Mouse (Mus musculus): ENCODE results near the gene Tmtc1.

Gene Tmtc1

GRCm38 (mm10) chr6:148421577-148421976 is 22.6 kb downstream of the Tmtc1 start:
- DNase-seq (ENCODE audit: low read depth, low spot score), result no peak

DNA sequence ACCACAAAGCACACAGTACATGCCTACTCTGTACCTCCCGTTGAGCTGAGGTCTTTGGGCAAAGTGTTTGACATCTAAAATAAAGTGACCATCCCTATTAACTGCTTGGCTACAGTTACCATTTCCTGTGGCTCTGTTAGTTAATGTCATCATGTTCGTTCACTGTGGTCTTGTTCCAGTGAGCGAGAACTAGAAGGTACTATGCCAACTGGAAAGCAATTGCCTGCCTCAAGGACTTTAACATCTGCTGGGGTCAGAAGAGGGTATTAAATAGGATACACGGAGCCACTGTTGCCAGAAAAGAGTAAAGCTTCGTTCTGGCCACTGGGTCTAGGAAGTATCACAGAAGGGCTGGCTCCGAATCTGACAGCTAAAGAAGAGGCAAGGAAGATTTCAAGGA is 23.8 kb downstream of the Tmtc1 start:
- DNase-seq (ENCODE audit: low read depth, low spot score), result no peak

DNA sequence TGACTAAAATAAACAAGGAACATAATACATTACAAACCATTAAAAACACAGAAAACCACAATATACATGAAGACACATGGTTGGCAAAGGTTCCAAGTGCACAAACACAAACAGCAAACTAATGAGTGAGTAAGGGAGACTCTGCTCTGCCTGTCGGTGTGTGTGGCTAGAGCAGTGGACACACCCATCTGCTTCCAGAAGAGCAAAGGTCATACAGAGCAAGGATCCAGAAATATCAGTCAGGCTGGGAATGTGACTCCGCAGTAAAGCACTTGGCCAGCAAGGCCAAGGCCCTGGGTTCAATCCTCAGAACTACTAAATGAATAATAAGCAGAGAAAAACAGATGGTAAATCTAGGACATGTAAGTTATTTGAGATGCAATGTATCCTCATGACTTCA is 27.6 kb downstream of the Tmtc1 start:
- DNase-seq (ENCODE audit: low read depth, low spot score), result no peak

- DNase-seq (ENCODE audit: low read depth, low spot score), result peak; percentile 51
These were observed 30.6 kb downstream of the Tmtc1 start for GRCm38 (mm10) chr6:148413638-148414037.

DNA sequence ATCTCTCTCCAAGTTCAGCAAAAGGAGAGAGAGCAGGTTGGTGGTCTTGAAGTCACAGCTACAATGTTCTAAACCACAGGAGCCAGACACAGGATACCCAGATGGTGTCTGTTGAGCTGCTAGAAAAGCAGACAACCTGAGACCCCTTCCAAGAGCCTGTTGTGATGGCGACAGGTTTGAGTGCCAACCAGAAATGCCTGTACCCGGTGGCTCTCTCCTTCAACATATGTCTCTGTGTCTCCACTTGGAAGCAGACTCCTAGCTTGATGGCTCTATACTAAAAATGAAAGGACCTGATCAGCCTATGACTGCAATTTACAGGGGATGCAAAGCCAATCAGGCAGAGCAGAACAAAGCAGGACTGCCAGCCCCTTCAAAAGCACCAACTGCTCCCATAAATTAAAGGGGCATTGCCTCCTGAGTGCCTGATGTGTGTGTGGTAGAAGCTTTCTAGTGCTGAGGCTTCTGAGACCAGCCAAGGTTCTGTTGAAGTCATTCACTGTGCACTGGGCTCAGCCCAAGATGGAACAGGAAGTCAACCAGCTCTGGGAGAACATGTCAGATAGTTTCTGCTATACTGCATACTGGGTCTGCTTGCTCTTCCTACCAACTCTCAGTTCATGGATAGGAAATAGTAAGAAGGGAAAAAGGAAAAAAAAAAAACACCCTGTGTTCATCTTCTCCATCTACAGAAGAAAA is 37.2 kb downstream of the Tmtc1 start:
- no peak for DNase-seq (ENCODE audit: low read depth, low spot score)

- DNase-seq (ENCODE audit: low read depth, low spot score), result peak; percentile 34
These were observed 38.6 kb downstream of the Tmtc1 start for GRCm38 (mm10) chr6:148405599-148405998.

DNA sequence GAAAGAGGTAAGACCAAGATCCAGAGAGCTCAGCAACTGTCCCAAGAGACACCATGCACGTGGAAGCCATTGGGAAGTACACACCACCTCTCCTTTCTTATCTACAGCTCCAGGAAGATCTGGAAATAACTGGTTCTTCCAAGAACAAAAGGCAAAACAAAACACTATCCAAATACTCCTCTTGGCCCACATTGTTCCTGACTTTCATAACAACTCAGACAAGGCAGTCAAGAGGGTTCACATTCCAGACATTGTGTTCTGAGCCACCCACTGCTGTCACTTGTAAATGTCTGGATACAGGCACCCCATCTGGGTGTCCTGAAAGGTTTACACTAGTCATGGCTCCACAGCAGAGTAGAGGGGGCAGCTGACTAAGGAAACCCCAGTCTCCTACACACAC is 39.7 kb downstream of the Tmtc1 start:
- DNase-seq (ENCODE audit: low read depth, low spot score), result no peak

- DNase-seq (ENCODE audit: low read depth, low spot score), result no peak
These were observed 40.4 kb downstream of the Tmtc1 start for GRCm38 (mm10) chr6:148403761-148404160.

GRCm38 (mm10) chr6:148401031-148401430 is 43.2 kb downstream of the Tmtc1 start:
- DNase-seq (ENCODE audit: low read depth, low spot score), result no peak

DNA sequence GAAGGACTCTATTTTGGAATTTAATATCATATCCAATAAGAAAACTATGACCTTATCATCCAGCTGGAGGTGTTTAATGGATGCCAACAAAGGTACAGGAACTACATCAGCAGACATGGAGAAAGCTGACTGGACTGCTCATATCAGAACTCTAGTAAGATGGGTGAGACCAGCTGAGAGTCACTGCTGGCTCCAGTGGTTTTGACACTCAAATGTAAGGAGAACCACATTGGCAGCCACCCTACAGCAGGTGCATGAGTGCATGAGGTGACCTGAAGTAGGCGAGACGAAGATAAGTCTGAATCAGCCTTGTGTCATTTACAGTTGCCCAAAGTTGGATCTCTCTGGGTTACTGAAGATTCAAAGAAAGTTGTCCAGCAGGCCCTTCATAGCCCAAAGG is 44.6 kb downstream of the Tmtc1 start:
- DNase-seq (ENCODE audit: low read depth, low spot score), result no peak

DNA sequence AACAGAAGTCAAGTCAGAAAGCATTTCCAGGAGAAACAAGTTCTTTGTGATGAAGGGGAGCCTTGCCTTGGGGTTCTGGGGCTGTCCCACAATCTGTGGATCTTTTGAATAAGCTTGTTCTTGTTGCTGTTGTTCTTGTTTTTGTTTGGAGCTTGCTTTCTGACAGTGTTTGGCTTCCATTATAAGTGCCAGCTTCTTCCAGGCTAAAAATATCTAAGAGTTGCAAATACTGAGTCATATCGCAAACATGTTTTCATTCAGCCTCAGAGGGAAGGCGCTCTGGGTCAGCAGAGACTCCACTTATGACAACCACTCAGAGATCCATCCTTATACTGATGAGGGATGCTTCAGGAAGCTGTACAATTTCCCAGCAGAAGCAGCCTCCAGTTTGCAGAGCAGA is 45.3 kb downstream of the Tmtc1 start:
- DNase-seq (ENCODE audit: low read depth, low spot score), result no peak

GRCm38 (mm10) chr6:148397270-148397669 is 46.9 kb downstream of the Tmtc1 start:
- DNase-seq (ENCODE audit: low read depth, low spot score), result no peak

- DNase-seq (ENCODE audit: low read depth, low spot score), result peak; percentile 50
These were observed 48.9 kb downstream of the Tmtc1 start for GRCm38 (mm10) chr6:148395272-148395671.

GRCm38 (mm10) chr6:148394294-148394693 is 49.9 kb downstream of the Tmtc1 start:
- DNase-seq (ENCODE audit: low read depth, low spot score), result no peak

DNA sequence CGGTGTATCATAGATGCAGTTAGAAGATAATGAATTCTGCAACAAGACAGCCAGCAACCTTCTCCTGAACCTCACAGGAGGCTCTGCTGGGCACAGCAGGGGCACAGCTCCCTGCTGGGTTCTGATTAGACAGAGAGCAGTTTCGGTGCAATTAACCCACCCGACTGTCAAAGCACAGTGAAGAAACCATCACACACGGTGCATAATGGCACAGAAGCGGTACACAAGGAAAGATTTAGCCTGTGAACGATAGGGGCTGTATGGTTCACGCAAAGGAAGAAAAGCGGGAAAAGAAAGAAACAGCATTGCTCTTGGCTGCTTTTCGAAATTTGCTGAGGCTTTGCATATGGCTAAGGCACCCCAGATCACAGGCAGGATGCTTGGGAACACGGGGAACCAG is 52.0 kb downstream of the Tmtc1 start:
- DNase-seq (ENCODE audit: low read depth, low spot score), result no peak

- no peak for DNase-seq (ENCODE audit: low read depth, low spot score)
These were observed 52.9 kb downstream of the Tmtc1 start for GRCm38 (mm10) chr6:148391286-148391685.

DNA sequence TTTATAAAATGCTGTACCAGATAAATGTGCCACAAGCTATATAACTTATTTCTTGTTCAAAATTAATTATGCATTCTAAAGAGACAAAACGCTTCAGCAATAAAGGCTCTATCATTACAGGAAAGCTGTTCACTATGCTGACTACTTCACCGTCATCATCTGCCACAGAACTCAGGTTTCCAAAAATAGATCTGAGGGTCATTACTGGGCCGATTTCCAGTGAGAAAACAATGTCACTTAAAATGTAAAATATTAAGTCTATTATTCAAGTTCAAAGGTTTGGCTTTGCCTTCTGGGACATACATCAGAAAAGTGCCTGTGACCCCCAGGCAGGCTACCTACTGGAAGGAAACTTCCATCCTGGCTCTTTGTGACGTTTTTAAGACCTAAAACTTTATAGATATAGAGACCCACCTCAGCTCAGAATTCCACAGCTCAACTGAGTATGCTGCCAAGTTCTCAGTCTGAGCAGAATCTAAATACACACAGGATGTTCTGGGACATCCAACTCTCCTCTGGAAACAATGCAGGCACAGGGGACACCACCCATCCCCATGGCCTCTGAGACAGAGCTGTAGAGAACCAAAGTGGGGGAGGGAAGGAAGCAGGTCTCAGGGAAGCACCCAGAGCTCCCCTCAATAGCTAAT is 53.4 kb downstream of the Tmtc1 start:
- DNase-seq (ENCODE audit: low read depth, low spot score), result no peak

DNA sequence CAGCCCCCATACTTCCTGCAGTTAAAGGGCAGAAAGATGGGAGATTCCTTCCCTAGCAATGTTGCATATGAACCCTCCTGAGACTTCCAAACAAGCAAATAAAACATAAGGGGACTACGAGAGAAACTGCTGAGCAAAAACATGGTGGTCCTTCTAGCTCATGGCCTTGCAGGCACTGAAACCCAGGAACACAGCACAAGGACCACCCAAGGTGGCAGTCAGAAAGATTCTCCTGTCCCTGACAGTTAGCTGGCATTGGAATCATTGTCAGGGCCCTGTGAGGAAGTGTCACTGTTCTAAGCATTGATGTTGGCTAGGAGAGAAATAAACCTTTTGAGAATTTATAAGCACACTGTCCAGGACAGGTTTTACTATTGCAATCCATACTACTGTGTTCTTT is 56.2 kb downstream of the Tmtc1 start:
- no peak for DNase-seq (ENCODE audit: low read depth, low spot score)

GRCm38 (mm10) chr6:148384111-148384895 is 59.9 kb downstream of the Tmtc1 start:
- no peak for DNase-seq (ENCODE audit: low read depth, low spot score)

DNA sequence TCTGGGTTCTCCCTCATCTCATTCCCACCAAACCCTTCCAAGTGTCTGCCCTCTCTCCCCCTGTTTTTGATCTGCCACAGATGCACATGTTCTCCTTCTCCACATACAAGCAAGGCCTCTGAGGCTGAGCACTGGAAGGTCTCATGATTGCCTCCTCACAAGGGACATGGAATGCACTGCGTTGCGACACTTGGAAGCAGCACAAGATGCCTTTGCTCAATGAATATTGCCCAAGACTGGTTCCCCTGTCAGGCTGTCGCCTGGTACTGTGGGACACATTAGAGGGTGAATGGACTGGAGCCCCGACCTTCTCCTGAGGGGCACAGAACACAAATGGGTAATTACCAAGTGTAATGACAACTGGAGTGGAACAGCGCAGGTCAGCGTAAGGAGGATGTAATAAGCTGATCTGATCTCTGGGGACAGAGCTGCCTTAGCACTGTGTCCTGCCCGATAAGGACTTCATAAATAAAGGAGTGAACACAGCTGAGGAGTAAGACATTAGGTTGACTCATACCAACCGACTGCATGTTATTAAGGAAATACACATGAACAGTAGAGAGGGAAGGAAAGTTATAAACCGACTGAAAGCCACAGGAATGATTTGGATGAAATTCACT is 62.9 kb downstream of the Tmtc1 start:
- DNase-seq (ENCODE audit: low read depth, low spot score), result no peak

- DNase-seq (ENCODE audit: low read depth, low spot score), result no peak
These were observed 68.5 kb downstream of the Tmtc1 start for GRCm38 (mm10) chr6:148375618-148376209.

DNA sequence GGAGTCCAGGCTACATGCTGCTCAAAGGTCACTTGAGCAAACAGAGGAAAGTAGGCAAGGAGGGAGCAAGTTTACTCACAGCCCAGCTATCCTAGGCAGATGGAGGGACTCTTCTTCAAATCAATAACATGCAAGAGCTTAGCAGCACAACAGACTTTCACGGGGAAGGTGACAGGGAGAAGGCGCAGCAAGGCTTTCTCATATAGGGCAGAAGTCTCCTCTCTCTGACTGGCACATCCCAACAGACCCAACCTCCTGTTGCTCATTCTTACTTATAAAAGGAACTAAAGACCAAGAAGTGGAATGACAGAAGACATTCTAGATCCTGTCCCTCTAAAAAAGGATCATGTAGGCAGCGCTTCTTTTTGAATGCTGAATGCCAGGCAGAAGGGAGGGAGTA is 69.2 kb downstream of the Tmtc1 start:
- no peak for DNase-seq (ENCODE audit: low read depth, low spot score)

Data from A20 (cell line).